Mouse (Mus musculus): ENCODE data around the gene Ugcg. TPM values are rescaled to one million over a fixed set of nuclear protein-coding genes. Genes with fewer than 3 reads are reported as not detected.

Ugcg gene
- polyA plus RNA-seq, 1 experiment, result 28.7 TPM

- no peak for DNase-seq
- no peak for TF ChIP-seq POLR2A (IDR thresholded peaks at IDR 0.05; ENCODE audit: borderline replicate concordance, extremely low read depth, low read depth, low read length)
- no peak for TF ChIP-seq CTCF (IDR thresholded peaks at IDR 0.05; ENCODE audit: insufficient read depth, low read length)
- Histone ChIP-seq H3K4me3 (replicated peaks; ENCODE audit: extremely low read depth, low read depth, low read length) (no peak overlapping the region), H3K4me1 (ENCODE audit: control insufficient read depth, insufficient read depth, low read length) (0 out of 2 replicates have a peak, but pooled peaks cover 3% of the 10 kb centered on the region)
- WGBS, result 87% methylated on average over 2 of the region's 2 CpGs
Observed at GRCm38 (mm10) chr4:59167251-59167847, 21.7 kb upstream of the Ugcg start.

DNA sequence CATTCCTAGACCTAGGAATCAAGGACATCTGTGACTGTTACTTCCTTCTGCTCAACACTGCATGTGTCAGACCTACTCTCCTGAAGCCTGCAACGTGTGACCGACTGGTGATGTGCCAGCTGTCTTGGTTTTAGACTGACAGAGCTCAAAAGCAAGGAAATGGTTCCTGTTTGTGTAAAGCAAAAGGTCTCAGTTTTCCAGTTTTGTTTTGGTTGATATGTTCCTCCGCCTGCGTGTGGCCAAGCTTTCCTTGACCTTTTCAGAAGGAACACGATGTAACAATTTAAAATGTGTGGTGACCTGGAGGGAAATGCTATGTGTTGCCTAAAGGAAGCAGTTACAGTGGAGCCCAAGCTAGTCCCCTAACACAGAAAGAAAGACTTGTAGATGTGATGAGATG lies 19.1 kb upstream of the Ugcg start:
- WGBS, result 58% methylated on average over 5 of the region's 5 CpGs
- no peak for DNase-seq
- Histone ChIP-seq H3K4me1 (ENCODE audit: control insufficient read depth, insufficient read depth, low read length) (no peaks in the 10 kb centered on the region), H3K4me3 (replicated peaks; ENCODE audit: extremely low read depth, low read depth, low read length) (no peak overlapping the region)
- TF ChIP-seq CTCF (IDR thresholded peaks at IDR 0.05; ENCODE audit: insufficient read depth, low read length) (no peak), POLR2A (IDR thresholded peaks at IDR 0.05; ENCODE audit: borderline replicate concordance, extremely low read depth, low read depth, low read length) (no peak)

DNA sequence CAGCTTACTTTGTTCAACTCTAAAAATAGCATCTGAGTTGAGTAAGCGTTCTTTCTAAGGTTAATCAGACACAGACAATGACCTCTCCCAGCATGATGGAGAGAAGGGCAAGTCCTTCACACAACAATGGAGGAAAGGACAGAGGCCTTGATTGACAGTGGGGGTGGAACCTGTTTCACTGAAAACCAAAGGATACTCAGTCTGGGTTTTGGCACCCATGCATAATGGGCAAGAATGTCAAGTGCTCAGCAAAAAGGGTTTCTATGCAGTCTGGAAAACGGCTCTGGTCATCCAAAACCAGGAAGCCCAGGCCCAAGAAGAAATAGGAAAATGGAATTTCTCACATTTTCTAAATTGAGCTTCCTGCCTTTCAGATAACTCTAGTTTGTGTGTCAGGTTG lies 16.4 kb upstream of the Ugcg start:
- WGBS, result 63% methylated on average over 2 of the region's 2 CpGs
- TF ChIP-seq CTCF (IDR thresholded peaks at IDR 0.05; ENCODE audit: insufficient read depth, low read length) (no peak), POLR2A (IDR thresholded peaks at IDR 0.05; ENCODE audit: borderline replicate concordance, extremely low read depth, low read depth, low read length) (no peak)
- no peak for DNase-seq

GRCm38 (mm10) chr4:59173181-59173922 lies 15.7 kb upstream of the Ugcg start:
- WGBS, result 48% methylated on average over 2 of the region's 2 CpGs
- TF ChIP-seq CTCF (IDR thresholded peaks at IDR 0.05; ENCODE audit: insufficient read depth, low read length) (no peak), POLR2A (IDR thresholded peaks at IDR 0.05; ENCODE audit: borderline replicate concordance, extremely low read depth, low read depth, low read length) (no peak)
- no peak overlapping the region for H3K4me3 ChIP-seq (replicated peaks; ENCODE audit: extremely low read depth, low read depth, low read length)

More for the DNA sequence above, 16.4 kb upstream of the Ugcg start:
- Histone ChIP-seq H3K4me3 (replicated peaks; ENCODE audit: extremely low read depth, low read depth, low read length) (no peak overlapping the region), H3K4me1 (ENCODE audit: control insufficient read depth, insufficient read depth, low read length) (no peaks in the 10 kb centered on the region)

GRCm38 (mm10) chr4:59175003-59175402 lies 14.1 kb upstream of the Ugcg start:
- WGBS, result 51% methylated on average over 4 of the region's 4 CpGs
- DNase-seq, result no peak
- Histone ChIP-seq H3K4me1 (ENCODE audit: control insufficient read depth, insufficient read depth, low read length) (no peaks in the 10 kb centered on the region), H3K4me3 (replicated peaks; ENCODE audit: extremely low read depth, low read depth, low read length) (no peak overlapping the region)
- TF ChIP-seq POLR2A (IDR thresholded peaks at IDR 0.05; ENCODE audit: borderline replicate concordance, extremely low read depth, low read depth, low read length), result no peak

More at GRCm38 (mm10) chr4:59173181-59173922, 15.7 kb upstream of the Ugcg start:
- H3K4me1 ChIP-seq (ENCODE audit: control insufficient read depth, insufficient read depth, low read length), result no peaks in the 10 kb centered on the region
- no peak for DNase-seq

GRCm38 (mm10) chr4:59175929-59176328 lies 13.1 kb upstream of the Ugcg start:
- WGBS, result 47% methylated on average over 6 of the region's 6 CpGs
- no peaks in the 10 kb centered on the region for H3K4me1 ChIP-seq (ENCODE audit: control insufficient read depth, insufficient read depth, low read length)
- no peak overlapping the region for H3K4me3 ChIP-seq (replicated peaks; ENCODE audit: extremely low read depth, low read depth, low read length)
- TF ChIP-seq CTCF (IDR thresholded peaks at IDR 0.05; ENCODE audit: insufficient read depth, low read length) (no peak), POLR2A (IDR thresholded peaks at IDR 0.05; ENCODE audit: borderline replicate concordance, extremely low read depth, low read depth, low read length) (no peak)
- no peak for DNase-seq

- DNase-seq, result no peak
- Histone ChIP-seq H3K4me3 (replicated peaks; ENCODE audit: extremely low read depth, low read depth, low read length) (no peak overlapping the region), H3K4me1 (ENCODE audit: control insufficient read depth, insufficient read depth, low read length) (peaks cover 2% of the 10 kb centered on the region)
- WGBS, result 76% methylated on average over 2 of the region's 2 CpGs
- TF ChIP-seq CTCF (IDR thresholded peaks at IDR 0.05; ENCODE audit: insufficient read depth, low read length), result no peak
- TF ChIP-seq POLR2A (IDR thresholded peaks at IDR 0.05; ENCODE audit: borderline replicate concordance, extremely low read depth, low read depth, low read length), result no peak
Observed at GRCm38 (mm10) chr4:59177566-59177965, 11.5 kb upstream of the Ugcg start.

GRCm38 (mm10) chr4:59181320-59182271 lies 7.5 kb upstream of the Ugcg start:
- peaks cover 2% of the 10 kb centered on the region for H3K4me1 ChIP-seq (ENCODE audit: control insufficient read depth, insufficient read depth, low read length)
- 53% methylated on average over 5 of the region's 5 CpGs for WGBS
- TF ChIP-seq POLR2A (IDR thresholded peaks at IDR 0.05; ENCODE audit: borderline replicate concordance, extremely low read depth, low read depth, low read length) (no peak), CTCF (IDR thresholded peaks at IDR 0.05; ENCODE audit: insufficient read depth, low read length) (no peak)

GRCm38 (mm10) chr4:59185671-59186070 lies 3.4 kb upstream of the Ugcg start:
- 70% methylated on average over 3 of the region's 3 CpGs for WGBS
- no peak overlapping the region for H3K4me3 ChIP-seq (replicated peaks; ENCODE audit: extremely low read depth, low read depth, low read length)
- TF ChIP-seq POLR2A (IDR thresholded peaks at IDR 0.05; ENCODE audit: borderline replicate concordance, extremely low read depth, low read depth, low read length) (no peak), CTCF (IDR thresholded peaks at IDR 0.05; ENCODE audit: insufficient read depth, low read length) (no peak)

More at GRCm38 (mm10) chr4:59181320-59182271, 7.5 kb upstream of the Ugcg start:
- H3K4me3 ChIP-seq (replicated peaks; ENCODE audit: extremely low read depth, low read depth, low read length), result no peak overlapping the region
- DNase-seq, result no peak

More at GRCm38 (mm10) chr4:59185671-59186070, 3.4 kb upstream of the Ugcg start:
- peaks cover 7% of the 10 kb centered on the region for H3K4me1 ChIP-seq (ENCODE audit: control insufficient read depth, insufficient read depth, low read length)
- no peak for DNase-seq
